Mouse (Mus musculus) heart, postnatal 10 days (tissue): ENCODE measurements around the gene Krt80. TPM values are rescaled to one million over a fixed set of nuclear protein-coding genes. Genes with fewer than 3 reads are reported as not detected.

Source experiments
- DNase-seq, 2 experiments: peaks; one replicate each; pipeline ENCODE4 v3.0.0; 2021
- intact Hi-C: fragments of 180-260 bp; cut with DNase I; formaldehyde crosslinking; loops from one replicate; pipeline ENCODE4 v1.15.1; 2025
- total RNA-seq, 2 experiments: library from RNA; stranded (reverse); gene quantifications; 2 replicates each; pipeline ENCODE4 v1.2.3; 2021

Gene Krt80
- total RNA-seq, 2 experiments from 2014 or later: 1.7 to 2.2 TPM

DNA sequence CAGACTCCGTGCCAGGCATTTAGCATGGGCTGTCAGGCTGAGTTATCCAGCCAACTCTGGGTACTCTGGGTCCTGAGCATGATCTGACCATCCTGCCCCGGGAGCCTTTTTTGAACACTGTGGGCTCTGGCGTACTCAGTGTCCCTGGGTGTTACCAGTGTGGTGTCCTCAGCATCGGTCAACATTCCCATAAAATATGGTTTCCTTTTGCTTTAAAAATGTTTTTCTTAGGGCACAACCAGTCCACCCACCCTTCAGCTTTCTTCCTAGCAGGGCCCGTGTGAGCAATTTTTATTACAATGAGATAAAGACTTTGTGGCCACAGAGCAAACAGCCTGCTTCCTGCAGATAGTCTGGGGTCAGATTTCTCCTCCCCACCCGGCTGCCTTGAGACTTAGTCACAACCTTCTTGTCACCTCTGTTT lies 49.3 kb downstream of the Krt80 start:
- peak in 1 of 2 experiments; percentile 46 for DNase-seq
- intact Hi-C loops: no loop called here

GRCm38 (mm10) chr15:101320010-101320617 lies 49.8 kb downstream of the Krt80 start:
- intact Hi-C loops: no loop called here
- DNase-seq: no peak

DNA sequence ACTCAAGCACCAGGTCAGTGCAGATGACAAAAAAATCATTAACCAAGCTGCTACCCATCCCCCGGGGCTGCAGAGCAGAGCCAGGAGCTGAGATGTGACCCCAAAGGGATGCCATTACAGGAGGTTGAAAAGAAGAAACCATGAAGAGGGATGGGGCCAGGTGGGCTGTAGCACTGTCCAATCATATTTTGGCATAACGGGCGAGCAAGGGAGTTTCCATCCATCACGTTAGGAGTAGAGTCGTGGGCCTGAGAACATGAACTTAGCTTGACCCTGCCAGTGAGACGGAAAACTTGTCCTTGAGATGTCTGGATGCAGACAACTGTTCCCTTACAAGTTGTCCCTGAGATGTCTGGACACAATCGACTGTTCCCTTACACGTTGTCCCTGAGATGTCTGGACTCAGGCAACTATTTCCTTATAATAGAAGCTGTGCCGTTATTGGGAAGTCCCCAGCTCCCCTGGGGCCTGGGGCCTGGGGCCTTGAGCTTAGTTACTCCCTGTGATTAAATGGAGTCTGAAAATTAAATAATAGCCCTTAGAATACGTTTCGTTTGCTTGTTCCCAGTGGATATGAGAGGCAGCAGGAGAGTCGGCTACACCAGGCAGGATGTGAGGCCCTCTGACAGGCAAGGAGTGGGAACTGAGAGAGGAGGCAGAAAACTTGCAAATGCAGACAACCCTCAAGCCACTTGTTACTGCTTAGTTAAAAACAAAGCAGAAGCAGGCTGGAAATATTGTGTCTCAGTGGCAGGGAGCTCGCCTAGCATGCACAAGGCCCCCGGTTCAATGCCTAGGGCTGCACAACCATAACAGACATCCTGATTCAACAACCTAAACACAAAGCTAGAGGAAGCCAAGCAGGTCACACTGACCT lies 50.8 kb downstream of the Krt80 start:
- peak; percentile 29 to 38 for DNase-seq
- intact Hi-C loops: no loop called here

GRCm38 (mm10) chr15:101317814-101318500 lies 52.0 kb downstream of the Krt80 start:
- DNase-seq: peak in 1 of 2 experiments; percentile 25
- intact Hi-C loops: no loop called here

DNA sequence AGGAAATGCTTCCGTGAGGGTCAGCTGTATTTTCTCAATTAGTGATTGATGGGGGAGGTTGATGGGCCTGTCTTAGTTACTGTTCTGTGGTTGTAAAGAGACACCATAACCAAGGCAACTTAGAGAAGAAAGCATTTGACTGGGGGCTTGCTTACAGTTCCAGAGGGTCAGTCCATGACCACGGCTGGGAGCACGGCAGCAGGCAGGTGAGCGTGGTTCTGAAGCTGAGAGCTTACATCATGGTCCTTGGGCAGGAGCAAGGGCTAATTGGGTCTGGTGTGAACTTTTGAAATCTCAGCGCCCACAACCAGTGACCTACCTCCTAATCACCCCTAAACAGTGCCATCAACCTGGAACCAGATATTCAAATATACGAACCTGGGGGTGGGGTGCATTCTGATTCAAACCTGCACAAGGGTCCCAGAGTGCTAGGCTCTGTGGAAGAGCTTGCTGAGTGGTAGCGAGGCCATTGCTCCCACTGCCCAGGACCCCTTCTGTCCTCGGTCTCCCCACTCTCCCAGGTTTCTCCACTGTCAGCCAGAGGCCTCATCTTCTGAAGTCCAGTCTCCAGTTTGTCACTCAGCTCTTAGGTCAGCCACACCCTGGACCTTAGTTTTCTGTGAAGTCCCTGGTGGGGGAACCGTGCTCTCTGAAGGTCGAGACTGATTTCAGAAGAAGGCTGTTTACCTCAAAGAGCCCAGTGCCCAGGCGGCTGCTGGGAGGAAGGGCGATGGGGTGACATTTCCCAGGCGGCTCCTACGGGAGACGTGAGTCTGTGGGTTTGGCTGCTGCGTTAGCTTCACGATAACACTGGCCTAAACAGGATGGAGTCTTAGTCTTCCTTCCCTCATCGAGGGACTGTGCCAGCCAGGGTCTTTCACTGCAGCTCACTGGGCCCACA lies 52.8 kb downstream of the Krt80 start:
- peak in 1 of 2 experiments; percentile 21 for DNase-seq
- intact Hi-C loops: no loop called here

DNA sequence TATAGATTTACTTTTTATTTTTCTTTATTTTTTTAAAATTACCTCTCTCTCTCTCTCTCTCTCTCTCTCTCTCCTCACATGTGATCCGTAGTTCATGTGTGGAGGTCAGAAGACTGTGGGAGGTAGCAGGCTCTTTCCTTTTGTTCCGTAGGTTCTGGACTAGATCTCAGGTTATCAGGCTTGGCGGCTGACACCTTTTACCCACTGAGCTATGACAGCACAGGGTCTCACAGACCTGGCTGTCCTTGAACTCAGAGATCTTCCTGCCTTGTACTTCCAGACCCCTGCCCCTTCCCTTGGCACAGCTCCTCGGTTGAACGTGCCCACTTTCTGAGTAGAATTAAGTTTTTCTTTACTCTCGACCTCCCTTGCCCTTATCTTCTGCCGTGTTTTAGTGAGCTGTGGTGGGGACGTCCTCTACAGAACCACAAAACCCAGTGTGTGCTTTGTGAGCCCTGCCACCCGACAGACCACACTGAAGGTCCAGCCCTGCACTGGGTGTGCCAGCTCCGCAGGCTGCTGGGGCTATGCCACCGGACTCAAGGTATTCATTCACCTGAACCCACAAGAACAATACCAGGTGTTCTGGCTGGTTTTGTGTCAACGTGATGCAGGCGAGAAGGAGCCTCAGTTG lies 53.6 kb downstream of the Krt80 start:
- DNase-seq: no peak
- intact Hi-C loops: no loop called here

DNA sequence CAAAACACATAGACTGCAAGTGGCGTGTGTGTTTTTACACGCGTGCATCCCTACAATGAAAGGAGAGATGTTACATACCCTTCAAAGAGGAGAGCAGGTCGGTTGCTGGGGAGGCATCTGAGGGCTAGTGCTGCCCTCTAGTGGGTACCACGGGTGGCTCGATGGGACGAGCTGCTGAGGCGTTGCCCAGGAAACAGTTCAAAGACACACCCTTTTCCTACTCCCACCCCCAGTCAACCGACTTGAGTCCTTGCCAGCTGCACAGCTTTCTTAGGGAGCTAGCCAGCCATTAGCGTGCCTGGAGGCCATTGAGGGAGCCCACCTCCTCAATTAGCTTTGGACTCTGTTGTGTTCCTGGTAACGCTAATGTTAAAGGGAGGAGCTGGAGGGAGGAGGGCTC lies 54.1 kb downstream of the Krt80 start:
- peak; percentile 94 to 95 for DNase-seq
- intact Hi-C loops: loop anchor here (1.0 kb wide), 2 partner anchors 32 to 95 kb away; partner anchors contain the start of gene Atg101

DNA sequence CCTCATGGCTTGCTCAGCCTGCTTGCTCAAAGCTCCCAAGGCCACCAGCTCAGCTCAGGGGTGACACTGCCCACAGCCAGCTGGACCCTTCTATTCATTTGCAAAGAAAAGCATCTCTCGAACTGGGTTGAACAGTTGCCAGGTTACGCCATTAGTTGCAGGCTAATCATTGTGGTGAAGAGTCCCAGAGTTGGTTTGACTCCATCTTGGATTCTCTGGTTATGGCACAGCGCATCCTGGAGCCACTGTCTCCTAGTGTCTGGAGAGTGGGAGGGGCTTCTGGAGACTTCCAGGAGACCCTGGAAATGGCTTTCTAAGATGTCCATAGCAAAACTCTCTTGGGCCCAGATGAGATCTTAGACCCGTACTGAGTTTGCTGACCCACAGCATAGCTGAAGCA lies 54.6 kb downstream of the Krt80 start:
- intact Hi-C loops: loop anchor here (1.0 kb wide), 2 partner anchors 31 to 94 kb away; partner anchors contain the start of gene Atg101
- DNase-seq: no peak

DNA sequence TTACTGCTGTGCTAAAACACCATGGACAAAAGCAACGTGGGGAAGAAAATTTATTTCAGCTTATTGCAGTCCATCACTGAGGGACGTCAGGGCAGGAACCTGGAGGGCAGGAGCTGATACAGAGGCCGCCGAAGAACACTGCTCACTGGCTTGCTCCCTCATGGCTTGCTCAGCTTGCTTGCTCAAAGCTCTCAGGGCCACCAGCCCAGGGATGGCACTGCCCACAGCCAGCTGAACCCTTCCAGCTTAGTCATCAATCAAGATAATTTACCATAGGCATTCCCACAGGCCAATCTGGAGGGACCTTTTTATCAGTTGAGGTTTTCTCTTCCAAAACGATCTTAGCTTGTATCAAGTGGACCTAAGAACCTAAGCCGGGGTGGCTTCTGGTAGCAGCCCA lies 58.0 kb downstream of the Krt80 start:
- no peak for DNase-seq
- intact Hi-C loops: no loop called here

DNA sequence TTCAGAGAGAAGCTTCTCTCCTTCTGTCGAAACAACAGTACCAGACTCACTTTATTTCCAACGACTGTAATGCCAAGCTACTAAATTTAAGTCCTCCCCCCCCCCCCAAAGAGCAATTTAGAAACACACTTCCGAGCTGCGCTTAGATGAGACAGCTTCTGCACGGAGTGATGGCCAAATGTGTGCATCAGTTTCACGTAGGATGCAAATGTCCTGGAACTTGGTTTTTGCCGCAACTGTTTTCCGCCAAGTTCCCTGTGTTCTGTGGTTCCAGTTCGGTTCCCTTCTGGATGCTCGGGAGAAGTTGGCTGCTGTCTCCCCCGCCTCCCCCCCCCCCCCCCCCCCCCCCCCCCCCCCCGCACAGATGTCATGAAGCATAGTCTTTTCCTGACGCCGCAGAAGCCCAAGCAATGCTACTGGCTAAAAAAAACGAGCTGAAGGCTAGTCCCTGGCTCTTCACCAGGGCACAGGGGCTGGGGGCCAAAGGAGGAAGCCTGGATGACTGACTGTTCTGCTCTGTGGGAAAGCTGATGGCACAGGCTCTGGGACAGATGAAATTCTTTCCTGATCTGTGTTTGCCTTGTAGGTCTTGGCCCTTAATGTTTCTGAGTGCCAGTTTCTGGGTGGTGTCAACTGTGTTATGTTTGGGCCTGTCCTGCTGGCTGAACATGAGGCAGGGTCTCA lies 58.7 kb downstream of the Krt80 start:
- intact Hi-C loops: no loop called here
- peak in 1 of 2 experiments; percentile 54 for DNase-seq

GRCm38 (mm10) chr15:101309493-101309892 lies 60.5 kb downstream of the Krt80 start:
- DNase-seq: no peak
- intact Hi-C loops: no loop called here

- peak; percentile 54 to 56 for DNase-seq
- intact Hi-C loops: no loop called here
Observed at GRCm38 (mm10) chr15:101308440-101309348, 61.3 kb downstream of the Krt80 start.

- intact Hi-C loops: no loop called here
Observed at GRCm38 (mm10) chr15:101306459-101306858, 63.5 kb downstream of the Krt80 start.

GRCm38 (mm10) chr15:101303830-101304229 lies 66.1 kb downstream of the Krt80 start:
- intact Hi-C loops: no loop called here
- no peak for DNase-seq

More at GRCm38 (mm10) chr15:101306459-101306858, 63.5 kb downstream of the Krt80 start:
- no peak for DNase-seq

DNA sequence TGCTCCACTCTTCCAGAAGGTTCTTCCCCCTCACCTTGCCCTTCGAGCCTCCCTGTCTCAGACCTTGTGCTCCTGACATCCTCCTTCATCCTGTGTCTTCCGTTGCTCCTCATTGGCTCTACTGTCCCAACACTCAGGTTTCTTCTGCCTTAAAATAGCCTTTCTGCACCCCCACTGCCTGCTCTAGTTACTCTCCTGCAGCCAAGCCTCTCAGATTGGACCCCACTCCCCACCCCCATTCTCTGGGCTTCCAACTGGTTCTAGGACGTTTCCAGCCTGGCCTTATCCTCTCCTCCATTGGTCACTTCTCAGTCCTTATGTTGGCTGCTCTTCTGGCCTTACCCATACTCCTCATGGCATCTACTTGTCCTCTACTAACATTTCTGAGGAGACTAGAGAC lies 67.8 kb downstream of the Krt80 start:
- no peak for DNase-seq
- intact Hi-C loops: no loop called here

DNA sequence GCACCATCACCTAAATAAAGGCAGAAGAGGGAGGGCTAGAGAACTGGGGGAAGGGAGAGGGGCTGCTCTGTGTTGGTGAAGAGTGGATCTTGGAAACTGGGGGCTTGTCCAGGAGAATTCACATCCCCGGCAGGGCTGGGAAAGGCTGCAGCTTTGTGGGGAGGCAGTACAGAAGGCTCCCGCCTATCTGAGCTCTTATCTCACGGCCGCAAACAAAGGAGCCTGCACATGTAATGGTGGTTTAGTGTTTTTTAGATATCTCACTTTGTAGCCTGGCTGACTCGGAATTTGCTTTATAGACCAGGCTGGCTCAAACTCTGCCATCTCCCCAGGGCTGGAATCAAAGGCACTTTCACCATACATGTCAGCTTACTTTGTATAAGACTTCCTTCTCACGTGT lies 69.8 kb downstream of the Krt80 start:
- no peak for DNase-seq
- intact Hi-C loops: no loop called here

- intact Hi-C loops: no loop called here
- peak in 1 of 2 experiments; percentile 33 for DNase-seq
Observed at GRCm38 (mm10) chr15:101299480-101299960, 70.4 kb downstream of the Krt80 start.

- intact Hi-C loops: no loop called here
Observed at GRCm38 (mm10) chr15:101298550-101298949, 71.4 kb downstream of the Krt80 start.

More at GRCm38 (mm10) chr15:101298550-101298949, 71.4 kb downstream of the Krt80 start:
- DNase-seq: no peak
